Mouse (Mus musculus): Measurements from ENCODE around the gene H2-T24.

Gene H2-T24

GRCm38 (mm10) chr17:35991781-35992180 is 28.6 kb downstream of the H2-T24 start:
- no peak for DNase-seq (ENCODE audit: low spot score in 2 of 2)

- DNase-seq (ENCODE audit: low spot score in 2 of 2) = no peak
Measured at GRCm38 (mm10) chr17:35981776-35982175, 38.6 kb downstream of the H2-T24 start.

DNA sequence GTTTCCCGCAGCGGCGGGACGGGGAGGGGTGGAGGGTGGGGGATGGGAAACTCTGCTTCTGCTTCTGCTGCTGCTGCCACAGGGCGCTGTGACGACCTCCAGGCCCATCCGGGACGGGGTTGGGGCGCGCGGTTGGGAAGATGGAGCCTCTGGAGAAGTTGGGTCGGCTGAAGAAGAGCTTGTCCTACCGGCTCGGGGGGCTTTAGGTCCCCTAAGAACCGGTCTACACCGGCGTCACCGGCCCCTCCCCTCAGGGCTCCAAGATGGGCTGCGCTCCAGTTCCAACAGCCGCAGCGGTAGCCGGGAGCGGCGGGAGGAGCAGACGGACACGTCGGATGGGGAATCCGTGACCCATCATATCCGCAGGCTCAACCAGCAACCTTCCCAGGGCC is 40.0 kb downstream of the H2-T24 start:
- DNase-seq (ENCODE audit: low spot score in 2 of 2) = peak; percentile 52 to 67

DNA sequence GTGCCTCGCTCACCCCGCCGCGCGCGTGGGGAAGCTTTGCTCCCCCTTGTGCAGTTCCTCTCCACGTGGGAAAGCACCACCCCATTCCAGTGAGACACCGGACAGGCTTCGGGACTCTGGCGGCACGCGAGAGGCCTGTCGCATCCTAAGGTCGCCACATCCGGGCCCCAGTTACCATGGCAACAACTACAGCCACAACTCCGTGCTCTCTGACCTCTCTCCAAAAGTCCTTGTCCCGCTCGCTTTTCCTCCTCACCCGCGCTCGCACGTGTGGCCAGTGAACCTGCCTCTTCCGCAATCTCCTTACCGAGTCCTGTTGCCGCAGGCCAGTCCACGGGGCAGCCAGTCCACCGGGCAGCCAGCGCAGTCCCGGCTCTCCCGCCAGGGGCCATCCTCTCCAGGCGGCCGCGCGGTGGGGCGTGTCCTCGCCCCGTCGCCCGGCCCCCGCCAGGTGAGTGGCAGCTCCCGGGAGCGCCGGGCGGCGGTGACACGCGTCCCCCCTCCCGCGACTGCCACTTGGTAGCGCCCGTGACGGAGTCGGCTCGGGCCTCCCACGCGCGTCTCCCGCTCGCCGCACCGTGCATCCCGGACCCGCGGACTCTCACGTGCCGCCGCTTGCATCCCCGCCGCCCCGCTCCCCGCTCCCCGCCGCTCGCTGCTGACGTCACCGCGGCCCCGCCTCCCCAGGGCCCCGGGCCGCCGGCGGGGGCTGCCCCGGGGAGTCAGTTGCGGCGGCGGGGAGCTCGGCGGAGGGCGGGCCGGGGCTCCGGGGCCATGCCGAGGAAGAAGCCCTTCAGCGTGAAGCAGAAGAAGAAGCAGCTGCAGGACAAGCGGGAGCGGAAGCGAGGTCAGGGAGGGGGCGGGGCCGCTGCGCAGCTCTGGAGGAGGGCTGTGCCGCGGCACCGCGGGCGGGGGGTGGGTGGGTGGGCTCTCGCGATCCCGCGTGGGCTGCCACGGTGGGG is 40.7 kb downstream of the H2-T24 start, which contains the start of the genes Gnl1 and Prr3:
Gene Gnl1 (plus strand): TSS at position 451 of the 962 bp plus-strand sequence.
Gene Prr3 (minus strand): TSS at position 836 of the 962 bp plus-strand sequence.
- DNase-seq (ENCODE audit: low spot score in 2 of 2) = peak; percentile 90 to 91

DNA sequence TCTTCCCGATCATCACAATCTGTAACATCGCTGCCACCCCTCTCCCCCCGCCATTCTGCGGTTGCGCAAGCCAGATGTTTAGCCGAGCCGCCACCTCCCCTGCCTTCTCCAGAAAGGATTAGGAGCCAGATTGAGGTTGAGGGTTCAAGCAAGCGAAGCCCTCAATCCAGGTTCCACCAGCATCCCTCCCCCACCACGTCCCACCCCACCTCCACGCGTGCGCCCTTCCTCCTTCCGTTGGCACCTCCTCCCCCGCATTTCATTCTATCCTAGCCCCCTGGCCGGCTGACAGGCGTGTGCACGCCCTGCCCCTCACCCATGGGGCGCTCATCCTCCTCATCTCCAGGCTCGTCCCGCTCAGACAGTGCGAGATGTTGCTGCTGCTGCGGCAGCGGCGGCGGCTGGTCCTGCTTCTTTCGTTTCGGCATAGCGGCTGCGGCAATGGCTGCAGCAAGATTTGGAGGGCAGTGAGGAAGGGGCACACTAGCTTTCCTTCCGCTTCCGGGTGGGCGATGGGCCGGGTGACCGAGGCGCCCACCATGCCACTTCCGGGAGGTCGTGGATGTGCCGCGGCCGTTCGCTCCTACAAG is 41.5 kb downstream of the H2-T24 start:
- DNase-seq (ENCODE audit: low spot score in 2 of 2) = no peak

GRCm38 (mm10) chr17:35972131-35972530 is 48.2 kb downstream of the H2-T24 start:
- DNase-seq (ENCODE audit: low spot score in 2 of 2) = no peak

DNA sequence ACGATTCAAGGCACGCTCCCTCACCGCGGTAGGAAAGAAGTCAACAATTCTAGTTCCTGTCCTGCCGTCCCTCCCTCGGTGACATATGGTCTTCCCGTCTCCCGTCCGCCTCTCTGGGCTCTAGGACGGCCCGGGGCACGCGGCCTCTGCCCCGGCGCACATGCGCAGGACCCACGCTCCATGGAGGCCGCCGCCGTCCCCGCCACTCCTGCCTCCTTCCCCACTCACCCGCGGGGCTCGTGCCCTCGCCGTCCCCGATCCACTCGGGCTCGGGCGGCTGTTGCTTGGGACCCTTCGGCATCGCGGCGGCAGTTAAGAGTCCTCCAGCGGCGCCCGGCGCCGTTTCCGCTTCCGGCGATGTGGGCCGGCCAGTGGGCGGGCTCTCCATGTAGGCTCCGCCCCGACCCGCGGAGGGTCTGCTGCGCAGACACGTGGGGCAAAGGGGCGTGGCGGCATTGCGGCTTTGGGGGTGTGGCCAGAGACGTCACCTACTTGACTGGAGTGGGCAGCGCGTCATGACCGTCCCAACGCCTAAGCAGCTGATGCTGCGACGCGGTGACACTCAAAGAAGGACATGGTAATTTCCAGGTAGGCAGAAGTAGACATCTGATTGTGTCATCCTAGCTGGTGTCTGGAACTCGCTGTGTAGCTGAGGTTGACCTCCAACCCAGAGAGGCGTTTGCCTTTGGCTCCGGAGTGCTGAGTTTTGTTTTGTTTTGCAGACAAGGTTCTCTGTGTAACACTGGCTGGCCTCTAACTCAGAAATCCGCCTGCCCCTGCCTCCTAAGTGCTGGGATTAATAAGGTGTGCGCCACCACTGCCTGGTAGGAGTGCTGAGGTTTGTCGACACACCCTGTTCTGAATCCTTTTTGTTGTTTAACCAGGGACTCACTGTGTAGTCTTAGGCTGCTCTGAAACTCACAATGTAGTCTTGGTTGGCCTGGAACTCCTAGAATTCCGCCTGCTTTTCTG is 50.7 kb downstream of the H2-T24 start, which contains the start of gene Abcf1:
Gene Abcf1 (minus strand): TSS at position 344 of the 972 bp plus-strand sequence.
- DNase-seq (ENCODE audit: low spot score in 2 of 2) = peak; percentile 98 to 99

DNA sequence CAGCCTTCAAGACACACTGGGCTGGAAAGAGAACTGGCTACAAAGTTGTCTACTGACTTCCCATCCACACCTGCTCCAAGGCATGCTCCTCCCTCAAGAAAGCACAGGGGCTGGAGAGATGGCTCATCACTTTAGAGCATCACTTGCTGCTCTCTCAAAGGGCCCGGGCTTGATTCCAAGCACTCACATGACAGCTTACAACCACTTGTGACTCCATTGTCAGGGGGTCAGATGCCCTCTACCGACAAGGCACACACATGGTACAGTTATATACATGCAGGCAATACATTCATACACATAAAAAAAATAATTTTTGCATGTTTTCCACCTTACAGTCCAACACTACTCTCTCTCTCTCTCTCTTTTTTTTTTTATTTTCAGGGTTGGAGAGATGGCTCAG is 52.7 kb downstream of the H2-T24 start:
- DNase-seq (ENCODE audit: low spot score in 2 of 2) = no peak

GRCm38 (mm10) chr17:35963279-35963678 is 57.1 kb downstream of the H2-T24 start:
- no peak for DNase-seq (ENCODE audit: low spot score in 2 of 2)

DNA sequence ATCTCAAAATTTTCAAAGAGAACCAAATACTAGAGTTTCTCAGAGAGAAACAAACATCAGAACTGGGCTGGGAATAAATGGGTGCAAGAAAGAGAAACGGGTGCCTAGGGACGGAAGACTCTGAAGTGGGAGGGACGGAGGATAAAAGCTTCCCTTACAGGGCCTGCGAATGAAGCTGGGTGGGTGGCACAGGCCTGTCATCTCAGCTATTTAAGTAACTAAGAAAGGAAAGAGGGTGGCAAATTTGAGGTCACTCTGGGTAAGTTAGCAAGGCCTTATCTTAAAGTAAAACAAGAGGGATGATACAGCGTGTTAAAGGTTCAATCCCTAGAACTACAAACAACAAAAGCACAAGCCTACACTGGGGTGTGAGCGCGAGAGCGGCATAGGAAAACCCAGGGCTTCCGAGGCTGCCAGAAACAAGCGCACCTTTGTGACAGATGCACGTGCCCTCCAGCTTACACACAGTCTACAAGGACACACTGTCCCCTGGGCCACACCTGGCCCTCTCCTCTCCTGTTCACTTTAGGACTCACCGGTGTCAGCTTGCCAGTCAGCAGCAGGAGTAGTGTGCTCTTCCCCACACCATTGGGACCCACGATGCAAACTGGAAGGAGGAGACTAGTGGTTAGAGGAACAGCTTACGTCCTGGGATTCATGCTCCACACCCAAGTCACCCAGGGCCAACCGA is 61.7 kb downstream of the H2-T24 start:
- no peak for DNase-seq (ENCODE audit: low spot score in 2 of 2)
